Comparison of ENCODE assay signal across 8 mouse cellular contexts in genomic region chr1:135828918-135829317, GRCm38 (mm10). TPM values are rescaled to one million over a fixed set of nuclear protein-coding genes. Genes with fewer than 3 reads are reported as not detected.
DNase-seq lines count a peak whose midpoint lies in the region; ATAC-seq and TF ChIP-seq lines count a peak whose summit lies in the region.

No protein-coding gene starts in this region.

- peak; percentile 55 for TF ChIP-seq RAD21 in MEL (IDR thresholded peaks at IDR 0.05; ENCODE audit: low read depth, low read length)

- no peaks in the 10 kb centered on the region for H3K79me2 ChIP-seq in heart, adult 2 months (replicated peaks; ENCODE audit: control insufficient read depth, insufficient read depth, low read length)
- H3K79me2 ChIP-seq in MEL (ENCODE audit: control insufficient read depth, insufficient read depth, low read length, poor library complexity): no peaks in the 10 kb centered on the region

- no peaks in the 10 kb centered on the region for H3K9me3 ChIP-seq in heart, embryonic 10.5 days
- no peaks in the 10 kb centered on the region for H3K9me3 ChIP-seq in MEL (replicated peaks; ENCODE audit: insufficient read depth, low read length)

- H3K9ac ChIP-seq in heart, adult 2 months (ENCODE audit: low read depth, low read length): no peak overlapping the region
- H3K9ac ChIP-seq in MEL (ENCODE audit: control insufficient read depth, low read depth, low read length, poor library complexity, severe bottlenecking): no peak overlapping the region

- intact Hi-C loops in heart, adult 2 months (cut with DNase I): loop anchor here (2.0 kb wide), 1 partner anchor 16 kb away; no protein-coding TSS in a partner anchor

- peak; percentile 34; the same call in 1 of the 2 replicates for ATAC-seq in erythroblast, adult 5-6 weeks (replicated peaks; ENCODE audit: low FRiP score, poor library complexity, severe bottlenecking)

- no peaks in the 10 kb centered on the region for H3K4me1 ChIP-seq in heart, adult 2 months (ENCODE audit: control insufficient read depth, insufficient read depth, low read length)
- peaks cover 42% of the 10 kb centered on the region for H3K4me1 ChIP-seq in heart, embryonic 10.5 days
- no peaks in the 10 kb centered on the region for H3K4me1 ChIP-seq in MEL (ENCODE audit: control insufficient read depth in 1 of 2, insufficient read depth in 2 of 2, low read length in 2 of 2)
- no peaks in the 10 kb centered on the region for H3K4me1 ChIP-seq in lung, adult 2 months (ENCODE audit: control insufficient read depth, insufficient read depth, low read length)

- no peaks in the 10 kb centered on the region for H3K27me3 ChIP-seq in heart, adult 2 months (ENCODE audit: control insufficient read depth, insufficient read depth, low read length)
- H3K27me3 ChIP-seq in heart, embryonic 10.5 days (ENCODE audit: insufficient read depth, poor library complexity, severe bottlenecking): no peaks in the 10 kb centered on the region
- H3K27me3 ChIP-seq in MEL (ENCODE audit: control insufficient read depth in 1 of 2, insufficient read depth in 2 of 2, low read length in 2 of 2): peaks cover 8 to 15% of the 10 kb centered on the region in 2 experiments

- no peak for TF ChIP-seq EP300 in heart, adult 2 months (IDR thresholded peaks at IDR 0.05; ENCODE audit: insufficient read depth, low read depth, low read length)
- no peak for TF ChIP-seq EP300 in MEL (IDR thresholded peaks at IDR 0.05; ENCODE audit: low read depth in 1 of 2, low read length in 2 of 2)

- DNase-seq in heart, adult 2 months: no peak
- DNase-seq in heart, embryonic 10.5 days (ENCODE audit: low spot score): no peak
- DNase-seq in 3134 (ENCODE audit: extremely low read depth, insufficient read length, low spot score) (peak; percentile 41), MEL (ENCODE audit: low read depth, low spot score) (peak; percentile 71)
- no peak for DNase-seq in lung, adult 2 months
- DNase-seq in yolk sac, embryonic 10.5 days (ENCODE audit: low spot score): peak; percentile 48
- no peak for DNase-seq in heart, adult 9 months (ENCODE audit: low spot score in 2 of 2)

- no peaks in the 10 kb centered on the region for H3K36me3 ChIP-seq in heart, adult 2 months (ENCODE audit: control insufficient read depth, insufficient read depth, low read length)
- no peaks in the 10 kb centered on the region for H3K36me3 ChIP-seq in heart, embryonic 10.5 days
- no peaks in the 10 kb centered on the region for H3K36me3 ChIP-seq in MEL (ENCODE audit: control insufficient read depth in 1 of 2, insufficient read depth in 2 of 2, low read length in 2 of 2)

- 25% methylated on average over 1 of the region's 1 CpGs for WGBS in heart, adult 2 months
- WGBS in heart, embryonic 10.5 days: 9% methylated on average over 1 of the region's 1 CpGs
- 9% methylated on average over 1 of the region's 1 CpGs for WGBS in lung, adult 2 months

- no peak overlapping the region for H3K4me3 ChIP-seq in heart, adult 2 months
- no peak overlapping the region for H3K4me3 ChIP-seq in heart, embryonic 10.5 days
- H3K4me3 ChIP-seq in MEL (ENCODE audit: control insufficient read depth in 1 of 2, insufficient read depth in 1 of 2, low read depth in 2 of 2, low read length in 2 of 2): no peak overlapping the region
- no peak overlapping the region for H3K4me3 ChIP-seq in lung, adult 2 months (replicated peaks; ENCODE audit: extremely low read depth, low read depth, low read length)

- peak; percentile 62 for TF ChIP-seq CTCF in heart, adult 2 months (IDR thresholded peaks at IDR 0.05)
- peak; percentile 46 to 73 (median 56); a peak in 5 of 6 replicates for TF ChIP-seq CTCF in MEL (IDR thresholded peaks at IDR 0.05 in 2 of 3, conservative IDR thresholded peaks at IDR 0.05 in 1 of 3; ENCODE audit: control insufficient read depth in 1 of 3, insufficient read depth in 1 of 3, low read depth in 2 of 3, low read length in 3 of 3, poor library complexity in 1 of 3, severe bottlenecking in 1 of 3)
- TF ChIP-seq CTCF in lung, adult 2 months (IDR thresholded peaks at IDR 0.05; ENCODE audit: insufficient read depth, low read length): peak; percentile 47

- no peak overlapping the region for H3K27ac ChIP-seq in heart, adult 2 months
- no peak overlapping the region for H3K27ac ChIP-seq in heart, embryonic 10.5 days
- H3K27ac ChIP-seq in MEL (ENCODE audit: control insufficient read depth, low read depth, low read length): no peak overlapping the region

- TF ChIP-seq POLR2A in heart, adult 2 months (IDR thresholded peaks at IDR 0.05; ENCODE audit: insufficient read depth, low read depth, low read length): no peak
- no peak for TF ChIP-seq POLR2A in MEL (IDR thresholded peaks at IDR 0.05; ENCODE audit: control insufficient read depth in 1 of 2, insufficient read depth in 1 of 2, low read depth in 1 of 2, low read length in 2 of 2, poor library complexity in 1 of 2)
- no peak for TF ChIP-seq POLR2A in lung, adult 2 months (IDR thresholded peaks at IDR 0.05; ENCODE audit: borderline replicate concordance, extremely low read depth, low read depth, low read length)

TF ChIP-seq in MEL, 35 proteins besides CTCF, POLR2A, EP300 and RAD21:
- TF ChIP-seq SMC3 (IDR thresholded peaks at IDR 0.05; ENCODE audit: low read depth, low read length) (peak; percentile 52), CHD1 (IDR thresholded peaks at IDR 0.05; ENCODE audit: low read depth, low read length) (no peak)
TF ChIP-seq in MEL: peak in this region for 1.

RNA-seq across cellular contexts. Expression of gene Tnnt2, which starts 7.2 kb away (rescaled TPM):
- 1,000 to 10,000 TPM; 8,290 to 9,301 TPM for total RNA-seq in heart, adult 2 months (2021)
- polyA plus RNA-seq in heart, adult 2 months (2012; rRNA removed): 3,392 and 4,661 TPM in 2 replicates
- 2,168 and 3,634 TPM in 2 replicates for polyA plus RNA-seq in heart, embryonic 10.5 days (2016; fragmentation: Nextera tagmentation; extraction: Ambion mirVana)
- not detected in 2 replicates for total RNA-seq in MEL (2012; rRNA removed)
- polyA plus RNA-seq in MEL (2012; ENCODE audit: insufficient read depth in 1 of 2, insufficient read length in 2 of 2, low read depth in 1 of 2, low replicate concordance in 2 of 2, missing spikeins in 1 of 2): not detected
- not detected in 2 replicates for total RNA-seq in erythroblast, adult 5-6 weeks (2015; ENCODE audit: low replicate concordance)
- not detected in 2 replicates for total RNA-seq in erythroblast, adult 5-6 weeks (2017; ENCODE audit: low replicate concordance)
- 31.3 and 74.6 TPM in 2 replicates for polyA plus RNA-seq in lung, adult 2 months (2012; rRNA removed)

RNA-seq across cellular contexts. Expression of gene Lad1, which starts 10.5 kb away (rescaled TPM):
- total RNA-seq in heart, adult 2 months (2021): 1 to 10 TPM; 7.2 to 7.3 TPM
- 13.2 and 16.2 TPM in 2 replicates for polyA plus RNA-seq in heart, adult 2 months (2012; rRNA removed)
- polyA plus RNA-seq in heart, embryonic 10.5 days (2016; fragmentation: Nextera tagmentation; extraction: Ambion mirVana): 3.3 and 6.8 TPM in 2 replicates
- total RNA-seq in MEL (2012; rRNA removed): not detected in 2 replicates
- polyA plus RNA-seq in MEL (2012; ENCODE audit: insufficient read depth in 1 of 2, insufficient read length in 2 of 2, low read depth in 1 of 2, low replicate concordance in 2 of 2, missing spikeins in 1 of 2): not detected
- total RNA-seq in erythroblast, adult 5-6 weeks (2015; ENCODE audit: low replicate concordance): not detected in 2 replicates
- not detected in 2 replicates for total RNA-seq in erythroblast, adult 5-6 weeks (2017; ENCODE audit: low replicate concordance)
- polyA plus RNA-seq in lung, adult 2 months (2012; rRNA removed): 6.9 and 43.2 TPM in 2 replicates

RNA-seq across cellular contexts. Expression of gene Tnni1, which starts 49.7 kb away (rescaled TPM):
- total RNA-seq in heart, adult 2 months (2021): 1 to 10 TPM in 1 of 2 experiments, under 1 TPM in 1; 0.84 to 1.1 TPM
- polyA plus RNA-seq in heart, adult 2 months (2012; rRNA removed): 1.3 and 2.5 TPM in 2 replicates
- 2,290 and 3,821 TPM in 2 replicates for polyA plus RNA-seq in heart, embryonic 10.5 days (2016; fragmentation: Nextera tagmentation; extraction: Ambion mirVana)
- not detected in 2 replicates for total RNA-seq in MEL (2012; rRNA removed)
- under 1 TPM in 1 of 2 experiments, not detected in 1; 0.15 TPM for polyA plus RNA-seq in MEL (2012; ENCODE audit: insufficient read depth in 1 of 2, insufficient read length in 2 of 2, low read depth in 1 of 2, low replicate concordance in 2 of 2, missing spikeins in 1 of 2)
- total RNA-seq in erythroblast, adult 5-6 weeks (2015; ENCODE audit: low replicate concordance): not detected in 2 replicates
- not detected in 2 replicates for total RNA-seq in erythroblast, adult 5-6 weeks (2017; ENCODE audit: low replicate concordance)
- 0.26 and 1.5 TPM in 2 replicates for polyA plus RNA-seq in lung, adult 2 months (2012; rRNA removed)

Comparison
In these comparisons a context has a peak if more than half of its experiments do, and no peak if none do; other contexts are left out.
1. RNA of gene Tnni1, which starts 49.7 kb away (polyA plus RNA-seq): 2,290 to 3,821 TPM in heart, embryonic 10.5 days; 0.26 to 1.5 TPM in lung, adult 2 months, 1.3 to 2.5 TPM in heart, adult 2 months and 0.15 TPM in MEL; every median in the first group is over 100 times any median in the second.
2. DNase-seq: peak in 3134 (single experiment), MEL (single experiment) and yolk sac, embryonic 10.5 days (single experiment); none in heart, adult 2 months (0 of 2), heart, embryonic 10.5 days (single experiment), lung, adult 2 months (single experiment) and heart, adult 9 months (0 of 2).
3. RNA of gene Tnnt2, which starts 7.2 kb away (polyA plus RNA-seq): 3,392 to 4,661 TPM in heart, adult 2 months, 2,168 to 3,634 TPM in heart, embryonic 10.5 days and 31.3 to 74.6 TPM in lung, adult 2 months; not detected in MEL; every median in the first group is over 10 times any median in the second.
4. Peak in every context shown above with its lines, with median percentiles within 50 percentile points of each other: CTCF ChIP-seq.